Mouse (Mus musculus): ENCODE results near the gene Nhlh1. TPM values are rescaled to one million over a fixed set of nuclear protein-coding genes. Genes with fewer than 3 reads are reported as not detected.

The Nhlh1 gene
- polyA plus RNA-seq, 1 experiment from 2014 or later: 0.11 TPM

Other genes starting within 250 kb of the Nhlh1 start
- 4.3 and 4.6 TPM in 2 replicates for gene Cd84, start 217.9 kb downstream of the Nhlh1 start, polyA plus RNA-seq (2014; fragmentation: Nextera tagmentation; extraction: Ambion mirVana)
- 0.08 TPM in 1 of 2 replicates, not detected in the other for gene Gm10521, start 161.9 kb downstream of the Nhlh1 start, polyA plus RNA-seq (2014; fragmentation: Nextera tagmentation; extraction: Ambion mirVana)
- 0.17 TPM in 1 of 2 replicates, not detected in the other for gene Slamf6, start 140.1 kb downstream of the Nhlh1 start, polyA plus RNA-seq (2014; fragmentation: Nextera tagmentation; extraction: Ambion mirVana)
- 5.4 and 6.2 TPM in 2 replicates for gene Vangl2, start 29.1 kb downstream of the Nhlh1 start, polyA plus RNA-seq (2014; fragmentation: Nextera tagmentation; extraction: Ambion mirVana)
- gene Copa, start 25.0 kb upstream of the Nhlh1 start, polyA plus RNA-seq (2014; fragmentation: Nextera tagmentation; extraction: Ambion mirVana): 137 and 153 TPM in 2 replicates
- 75.3 and 76.5 TPM in 2 replicates for gene Ncstn, start 25.2 kb upstream of the Nhlh1 start, polyA plus RNA-seq (2014; fragmentation: Nextera tagmentation; extraction: Ambion mirVana)
- 81.8 and 86.4 TPM in 2 replicates for gene Pex19, start 69.2 kb upstream of the Nhlh1 start, polyA plus RNA-seq (2014; fragmentation: Nextera tagmentation; extraction: Ambion mirVana)
- 89.2 and 102 TPM in 2 replicates for gene Dcaf8, start 90.5 kb upstream of the Nhlh1 start, polyA plus RNA-seq (2014; fragmentation: Nextera tagmentation; extraction: Ambion mirVana)
- gene Pea15a, start 149.2 kb upstream of the Nhlh1 start, polyA plus RNA-seq (2014; fragmentation: Nextera tagmentation; extraction: Ambion mirVana): 43.4 and 44.8 TPM in 2 replicates
- 2.2 and 4.1 TPM in 2 replicates for gene Casq1, start 162.3 kb upstream of the Nhlh1 start, polyA plus RNA-seq (2014; fragmentation: Nextera tagmentation; extraction: Ambion mirVana)
- not detected in 2 replicates for gene Atp1a4, start 200.8 kb upstream of the Nhlh1 start, polyA plus RNA-seq (2014; fragmentation: Nextera tagmentation; extraction: Ambion mirVana)
- 32.9 and 33.9 TPM in 2 replicates for gene Igsf8, start 204.1 kb upstream of the Nhlh1 start, polyA plus RNA-seq (2014; fragmentation: Nextera tagmentation; extraction: Ambion mirVana)
- gene Atp1a2, start 240.5 kb upstream of the Nhlh1 start, polyA plus RNA-seq (2014; fragmentation: Nextera tagmentation; extraction: Ambion mirVana): 0.16 and 0.22 TPM in 2 replicates